Mouse (Mus musculus) bone marrow macrophage, adult 2 months (primary cell): ENCODE measurements around the gene 1810065E05Rik.

Experiments
- CTCF ChIP-seq: IDR thresholded peaks from 2 replicates; pipeline ENCODE4 v1.5.1; 2012; ENCODE audit warnings: low read depth, mild to moderate bottlenecking, low read length, moderate library complexity
- POLR2A ChIP-seq: IDR thresholded peaks from 2 replicates; pipeline ENCODE4 v1.6.1; 2012; ENCODE audit warnings: mild to moderate bottlenecking, low read depth, low read length, borderline replicate concordance

DNA sequence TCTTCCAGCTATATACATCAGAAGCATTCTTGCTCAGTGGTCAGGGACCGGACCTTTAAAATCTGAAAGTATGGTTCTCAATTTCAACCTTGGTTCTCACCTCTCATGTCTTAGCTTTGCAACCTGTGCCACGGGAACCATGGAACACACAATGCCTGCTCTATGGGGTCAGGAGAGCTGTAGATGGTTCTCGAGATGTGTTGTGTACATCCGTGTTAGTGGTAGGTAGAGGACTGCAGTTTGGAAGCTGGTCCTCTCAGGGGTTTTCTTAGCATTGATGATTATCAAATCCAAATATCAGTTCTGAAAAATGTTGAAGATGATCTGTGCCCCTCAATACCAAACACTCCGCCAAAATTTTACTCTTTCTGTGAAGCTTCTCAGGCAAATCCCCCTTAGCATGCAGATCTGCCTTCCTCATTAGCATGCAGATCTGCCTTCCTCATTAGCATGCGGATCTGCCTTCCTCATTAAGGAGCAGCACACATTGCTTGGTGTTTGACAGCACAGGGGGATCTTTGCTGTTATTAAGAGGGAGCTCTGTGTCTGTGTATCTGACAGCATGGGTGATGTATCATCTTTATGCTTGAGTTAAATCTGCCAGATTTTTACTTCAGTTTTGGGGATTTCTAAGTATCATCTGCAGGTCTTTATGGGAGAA is 20.8 kb upstream of the 1810065E05Rik start:
- TF ChIP-seq CTCF (no peak), POLR2A (no peak)
